Mouse (Mus musculus) liver, postnatal 0 days (tissue): ENCODE data around the gene Lrrc28. TPM values are rescaled to one million over a fixed set of nuclear protein-coding genes. Genes with fewer than 3 reads are reported as not detected.

ENCODE experiments used
- ATAC-seq: fragments of 200-750 bp; cut with Nextera tagmentation; 2 replicates; pipeline ENCODE4 v1.8.0; 2017; ENCODE audit warnings: mild to moderate bottlenecking, moderate library complexity
- DNase-seq: peaks from one replicate; pipeline ENCODE4 v3.0.0-alpha.2; 2016
- H3K27ac ChIP-seq: fragments of 300-500 bp; sonication (generic); 2 replicates; pipeline ENCODE4 v1.5.1; 2014; ENCODE audit warnings: antibody characterized with exemption, moderate library complexity, mild to moderate bottlenecking, low read depth
- H3K27me3 ChIP-seq: fragments of 300-500 bp; sonication (generic); 2 replicates; pipeline ENCODE4 v1.6.1; 2014; ENCODE audit warnings: low read length, control low read depth, mixed read lengths; ENCODE audit not compliant: insufficient read depth
- H3K36me3 ChIP-seq: fragments of 300-500 bp; sonication (generic); replicated peaks from 2 replicates; pipeline ENCODE4 v1.6.1; 2014; ENCODE audit warnings: mild to moderate bottlenecking, control low read depth, low read length, moderate library complexity, mixed read lengths; ENCODE audit not compliant: insufficient read depth
- H3K4me1 ChIP-seq: fragments of 300-500 bp; sonication (generic); 2 replicates; pipeline ENCODE4 v1.6.1; 2014; ENCODE audit warnings: antibody characterized with exemption, mild to moderate bottlenecking, control low read depth; ENCODE audit not compliant: insufficient read depth
- H3K4me2 ChIP-seq: fragments of 300-500 bp; sonication (generic); 2 replicates; pipeline ENCODE4 v1.6.1; 2014; ENCODE audit warnings: low read depth, mild to moderate bottlenecking, low read length, moderate library complexity, mixed read lengths
- H3K4me3 ChIP-seq: fragments of 300-500 bp; sonication (generic); 2 replicates; pipeline ENCODE4 v1.5.1; 2014; ENCODE audit warnings: low read depth, low read length
- H3K9ac ChIP-seq: fragments of 300-500 bp; sonication (generic); replicated peaks from 2 replicates; pipeline ENCODE4 v1.6.1; 2014; ENCODE audit warnings: mild to moderate bottlenecking, moderate library complexity
- H3K9me3 ChIP-seq: fragments of 300-500 bp; sonication (generic); 2 replicates; pipeline ENCODE4 v1.6.1; 2016; ENCODE audit warnings: mild to moderate bottlenecking, control low read depth, low read length, mixed read lengths
- CTCF ChIP-seq: sonication (generic); IDR thresholded peaks from 2 replicates; pipeline ENCODE4 v1.5.1; 2016; ENCODE audit warnings: antibody characterized with exemption, low read depth
- EP300 ChIP-seq: IDR thresholded peaks from 2 replicates; pipeline ENCODE4 v1.6.1; 2016; ENCODE audit warnings: antibody characterized with exemption, low read depth, mild to moderate bottlenecking
- WGBS: fragments of 180-500 bp; shearing (Covaris S2); extraction: QIAGEN DNeasy Blood & Tissue Kit; methylation state at CpG from one replicate; pipeline ENCODE4 v1.1.7; 2014; ENCODE audit not compliant: insufficient replicate concordance; 5-methylcytosine and 5-hydroxymethylcytosine counted together
- polyA plus RNA-seq: library from polyadenylated mRNA; unstranded; fragments of >200 nt; fragmentation: Nextera tagmentation; extraction: Ambion mirVana; gene quantifications from 2 replicates; pipeline ENCODE4 v1.2.1, GENCODE M21; 2015

Gene Lrrc28
- polyA plus RNA-seq, 1 experiment from 2014 or later, result 12.6 TPM

DNA sequence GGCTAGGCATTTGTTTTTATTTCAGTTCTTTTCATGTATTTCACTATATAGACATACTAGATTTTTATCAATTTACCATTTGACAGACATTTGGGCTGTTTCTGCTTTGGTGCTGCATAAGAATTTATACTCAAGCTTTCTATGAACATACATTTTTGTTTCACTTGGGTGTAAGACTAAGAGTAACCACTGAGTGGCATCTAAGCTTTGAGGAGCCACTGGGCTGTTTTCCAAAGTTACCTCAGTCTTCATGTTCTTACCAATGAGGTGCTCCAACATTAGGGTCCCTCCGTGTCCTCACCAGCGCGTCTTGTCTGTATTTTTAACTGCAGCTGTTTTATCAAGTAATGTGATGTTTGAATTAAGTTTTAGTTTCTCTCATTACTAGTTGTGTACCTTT is 41.5 kb upstream of the Lrrc28 start:
- H3K4me1 ChIP-seq, result no peaks in the 10 kb centered on the region
- peaks cover 6% of the 10 kb centered on the region; the same call in 1 of the 2 replicates for H3K36me3 ChIP-seq
- 95% methylated on average over 3 of the region's 3 CpGs for WGBS
- no peaks in the 10 kb centered on the region for H3K9me3 ChIP-seq
- ATAC-seq (no peak), DNase-seq (no peak)
- H3K9ac ChIP-seq, result no peak overlapping the region
- H3K27me3 ChIP-seq, result no peaks in the 10 kb centered on the region
- TF ChIP-seq CTCF (no peak), EP300 (no peak)
- no peak overlapping the region for H3K27ac ChIP-seq
- H3K4me2 ChIP-seq, result no peak overlapping the region
- H3K4me3 ChIP-seq, result no peak overlapping the region

DNA sequence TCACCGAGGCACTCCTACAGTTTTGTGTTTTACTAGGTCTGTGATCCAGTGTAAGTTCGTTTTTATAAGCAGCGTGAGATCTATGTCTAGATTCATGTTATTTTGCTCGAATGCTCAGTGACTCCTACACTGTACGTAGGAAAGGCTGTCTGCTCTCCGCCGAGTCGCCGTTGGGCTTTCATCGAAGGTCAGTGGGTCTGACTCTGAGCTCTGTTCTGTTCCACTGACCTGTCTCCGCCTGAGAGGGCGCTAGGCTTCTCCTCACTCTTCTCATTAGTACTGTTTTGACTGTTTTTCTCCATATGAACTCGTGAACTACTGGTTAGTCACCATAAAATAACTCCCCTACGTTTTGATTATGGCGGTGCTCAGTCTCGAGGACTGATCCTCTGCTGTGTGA is 37.9 kb upstream of the Lrrc28 start:
- DNase-seq (no peak), ATAC-seq (no peak)
- Histone ChIP-seq H3K4me1 (no peaks in the 10 kb centered on the region), H3K36me3 (peaks cover 6% of the 10 kb centered on the region; the same call in 1 of the 2 replicates), H3K9me3 (no peaks in the 10 kb centered on the region), H3K27me3 (no peaks in the 10 kb centered on the region), H3K9ac (no peak overlapping the region), H3K4me3 (no peak overlapping the region), H3K27ac (no peak overlapping the region), H3K4me2 (no peak overlapping the region)
- WGBS, result 81% methylated on average over 16 of the region's 16 CpGs
- no peak for TF ChIP-seq CTCF
- no peak for TF ChIP-seq EP300

DNA sequence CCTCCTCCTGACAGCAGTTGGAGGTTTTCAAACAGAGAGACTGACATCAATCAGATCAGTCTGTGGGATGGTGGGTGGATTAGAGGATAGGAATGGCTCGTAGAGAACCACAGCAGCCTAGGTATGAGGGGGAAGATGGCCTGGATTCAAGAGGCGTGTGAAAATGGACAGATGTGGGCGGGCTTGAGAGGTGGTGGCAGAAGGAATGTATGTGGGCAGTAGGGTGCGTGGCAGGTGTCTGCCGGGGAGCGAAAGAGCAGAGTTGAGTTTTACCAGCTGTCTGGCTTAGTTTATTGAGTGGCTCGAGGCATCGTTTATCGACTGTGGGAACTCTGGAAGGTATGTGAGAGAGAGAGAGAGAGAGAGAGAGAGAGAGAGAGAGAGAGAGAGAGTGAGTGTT is 36.0 kb upstream of the Lrrc28 start:
- H3K4me3 ChIP-seq, result no peak overlapping the region
- no peaks in the 10 kb centered on the region for H3K27me3 ChIP-seq
- DNase-seq, result no peak
- WGBS, result 76% methylated on average over 9 of the region's 9 CpGs
- H3K36me3 ChIP-seq, result peaks cover 6% of the 10 kb centered on the region; the same call in 1 of the 2 replicates
- H3K9me3 ChIP-seq, result no peaks in the 10 kb centered on the region
- no peak for TF ChIP-seq EP300
- no peak for TF ChIP-seq CTCF
- no peak overlapping the region for H3K9ac ChIP-seq
- ATAC-seq, result no peak
- no peaks in the 10 kb centered on the region for H3K4me1 ChIP-seq
- H3K27ac ChIP-seq, result no peak overlapping the region
- H3K4me2 ChIP-seq, result no peak overlapping the region

DNA sequence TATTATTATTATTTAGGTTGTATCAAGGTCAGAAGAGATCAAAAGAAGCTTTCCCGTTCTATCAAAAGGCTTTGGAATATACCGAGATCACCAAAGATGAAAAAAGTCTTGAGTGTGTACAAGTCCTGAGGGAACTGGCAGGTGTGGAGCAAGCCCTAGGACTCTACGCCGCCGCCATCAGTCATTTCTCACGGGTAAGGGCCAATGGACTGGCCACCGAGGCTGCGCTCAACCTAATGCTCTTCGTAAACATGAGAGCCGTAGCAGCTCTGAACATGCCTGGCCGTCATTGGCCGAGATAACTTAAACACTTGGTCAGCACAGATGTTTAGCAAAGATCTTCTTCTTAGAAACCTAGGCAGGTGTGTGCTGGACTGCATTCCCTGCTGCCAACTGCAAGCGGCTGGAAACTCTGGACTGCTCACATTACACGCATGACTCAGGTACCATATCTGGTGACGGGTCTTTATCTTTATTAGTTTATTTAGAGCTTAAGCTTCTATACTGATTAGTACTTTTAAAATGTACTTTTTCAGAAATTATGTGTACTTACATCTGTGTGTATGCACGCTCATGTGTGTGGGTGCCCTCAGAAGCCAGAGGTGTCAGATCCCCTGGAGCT is 33.9 kb upstream of the Lrrc28 start:
- 85% methylated on average over 16 of the region's 16 CpGs for WGBS
- no peaks in the 10 kb centered on the region for H3K9me3 ChIP-seq
- no peak overlapping the region for H3K4me2 ChIP-seq
- no peaks in the 10 kb centered on the region for H3K27me3 ChIP-seq
- no peak overlapping the region for H3K9ac ChIP-seq
- H3K27ac ChIP-seq, result no peak overlapping the region
- TF ChIP-seq CTCF (no peak), EP300 (no peak)
- no peak for DNase-seq
- no peak overlapping the region for H3K4me3 ChIP-seq
- H3K36me3 ChIP-seq, result no peaks in the 10 kb centered on the region
- ATAC-seq, result no peak
- no peaks in the 10 kb centered on the region for H3K4me1 ChIP-seq

DNA sequence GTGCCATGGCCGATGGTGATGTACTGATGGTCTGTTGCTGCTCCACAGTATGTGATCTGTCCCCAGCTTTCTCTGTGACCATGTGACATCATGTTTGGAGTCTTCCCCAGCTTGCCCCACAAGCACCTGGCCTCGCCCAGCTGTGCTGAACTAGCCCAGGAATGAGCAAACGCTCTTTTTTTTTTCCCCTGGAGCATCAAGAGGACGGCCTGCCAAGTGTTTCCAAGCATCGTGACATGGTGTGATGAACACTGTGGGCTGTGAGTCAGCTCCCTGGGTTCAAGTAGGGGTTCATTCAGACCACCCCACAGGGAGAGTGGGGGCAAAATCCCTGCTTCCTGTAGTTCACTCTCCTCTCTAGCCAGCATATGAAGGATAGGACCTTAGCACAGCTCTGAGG is 28.6 kb upstream of the Lrrc28 start:
- no peak for DNase-seq
- TF ChIP-seq CTCF (no peak), EP300 (no peak)
- Histone ChIP-seq H3K9ac (no peak overlapping the region), H3K36me3 (peaks cover 4% of the 10 kb centered on the region; the same call in 1 of the 2 replicates), H3K4me2 (no peak overlapping the region), H3K9me3 (no peaks in the 10 kb centered on the region), H3K4me1 (no peaks in the 10 kb centered on the region), H3K27me3 (no peaks in the 10 kb centered on the region), H3K27ac (no peak overlapping the region), H3K4me3 (no peak overlapping the region)
- 68% methylated on average over 5 of the region's 5 CpGs for WGBS
- no peak for ATAC-seq

DNA sequence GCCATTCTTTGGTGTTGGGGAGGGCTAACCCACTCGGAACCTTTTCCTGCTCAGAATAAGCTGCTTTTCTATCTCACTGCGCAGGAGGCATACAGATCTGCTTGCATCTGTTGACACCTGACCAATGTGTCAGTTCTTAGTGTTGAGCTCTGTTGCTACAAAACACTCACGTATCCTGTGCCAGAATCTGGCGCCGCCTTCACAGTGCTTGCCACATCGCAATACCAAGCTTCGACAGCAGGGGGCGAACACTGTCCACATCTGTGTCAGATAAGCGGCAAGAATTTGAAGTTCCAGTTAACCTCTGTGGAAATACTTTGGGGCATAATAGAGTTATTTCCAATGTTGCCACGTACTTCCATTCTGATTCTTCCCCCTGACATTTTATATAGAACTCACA is 27.6 kb upstream of the Lrrc28 start:
- Histone ChIP-seq H3K27me3 (no peaks in the 10 kb centered on the region), H3K9me3 (no peaks in the 10 kb centered on the region), H3K4me1 (no peaks in the 10 kb centered on the region), H3K27ac (no peak overlapping the region), H3K36me3 (peaks cover 4% of the 10 kb centered on the region; the same call in 1 of the 2 replicates), H3K4me3 (no peak overlapping the region), H3K4me2 (no peak overlapping the region), H3K9ac (no peak overlapping the region)
- 12% methylated on average over 10 of the region's 10 CpGs for WGBS
- DNase-seq (peak; percentile 92), ATAC-seq (peak; percentile 73)
- TF ChIP-seq CTCF, result peak; percentile 96
- TF ChIP-seq EP300, result no peak
